11 mouse cellular contexts compared by ENCODE assay signal in the genomic region with DNA sequence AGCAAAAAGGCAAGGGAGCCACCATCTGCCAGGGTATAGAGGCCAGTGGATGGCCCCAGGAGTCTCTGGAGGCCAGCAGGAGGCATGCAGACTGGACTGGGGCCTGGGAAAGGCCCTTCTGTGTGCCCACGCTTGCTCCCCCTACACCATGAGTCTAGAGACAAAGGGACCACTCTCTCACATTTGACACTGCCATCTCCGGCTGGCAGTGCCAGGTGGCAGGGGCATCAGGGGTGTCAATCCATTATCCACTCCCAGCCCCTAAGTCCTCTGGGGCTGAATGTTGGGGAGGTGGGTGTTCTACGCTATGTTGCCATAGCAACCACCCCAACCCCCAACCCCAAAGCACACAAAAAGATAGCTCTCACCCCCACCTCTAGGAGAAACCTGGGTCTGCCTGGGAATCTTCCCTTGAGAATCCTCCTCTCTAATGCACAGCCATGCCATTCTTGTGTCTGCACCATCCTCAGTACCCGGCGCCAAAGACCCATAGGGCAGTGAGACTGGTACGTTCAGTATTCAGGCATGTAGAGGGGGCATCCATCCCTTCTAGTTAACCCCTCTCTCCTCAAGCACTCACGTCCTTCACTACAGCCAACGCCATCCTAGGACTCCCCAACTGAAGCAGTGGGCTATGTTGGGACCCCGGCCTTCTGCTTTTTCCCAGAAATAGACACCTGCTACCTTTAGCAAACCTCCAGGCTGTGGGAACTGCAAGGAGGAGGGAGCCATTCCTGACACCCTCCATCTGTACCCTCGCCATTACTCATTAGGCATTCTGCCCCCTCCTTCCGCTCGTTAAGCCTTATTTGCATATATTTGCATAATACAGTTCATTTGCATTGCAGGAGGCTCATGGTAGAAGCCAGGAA. TPM values are rescaled to one million over a fixed set of nuclear protein-coding genes. Genes with fewer than 3 reads are reported as not detected.
DNase-seq lines count a peak whose midpoint lies in the region; ATAC-seq lines count a peak whose summit lies in the region.
"Had no signal": no experiment of that assay in that cellular context is flagged by ENCODE, and none has a peak within 500 bp of the region (broad histone marks: within the 10 kb centered on the region; RNA-seq: fewer than 3 reads in every experiment).

No protein-coding gene starts in this region.

- H3K27ac ChIP-seq in embryonic facial prominence, embryonic 14.5 days (replicated peaks; ENCODE audit: low read depth, low read length) = no peak overlapping the region
- H3K27ac ChIP-seq in hindbrain, embryonic 15.5 days (replicated peaks) = peak overlapping the region; percentile 92
- peak overlapping the region; percentile 95 for H3K27ac ChIP-seq in midbrain, embryonic 14.5 days (replicated peaks; ENCODE audit: low read depth, low read length)
- H3K27ac ChIP-seq: heart, adult 2 months; liver, embryonic 15.5 days had no signal

- H3K9ac ChIP-seq in embryonic facial prominence, embryonic 14.5 days (ENCODE audit: low read depth, low read length) = no peak overlapping the region
- peak overlapping the region; percentile 42 for H3K9ac ChIP-seq in hindbrain, embryonic 15.5 days
- peak overlapping the region; percentile 41; the same call in 1 of the 2 replicates for H3K9ac ChIP-seq in midbrain, embryonic 14.5 days (replicated peaks; ENCODE audit: low read length)
- H3K9ac ChIP-seq: liver, embryonic 15.5 days had no signal

- peak; percentile 93 for DNase-seq in brain, adult 2 months (ENCODE audit: low read depth, low spot score)
- DNase-seq in embryonic facial prominence, embryonic 14.5 days (ENCODE audit: low spot score) = no peak
- DNase-seq in midbrain, embryonic 14.5 days = peak; percentile 84
- DNase-seq in gastrocnemius, postnatal 10 days = no peak
- DNase-seq in adipocyte (ENCODE audit: low spot score) = no peak
- no peak for DNase-seq in embryo, embryonic 10 days (ENCODE audit: low spot score)
- no peak for DNase-seq in lung, adult 18-20 months

- no peaks in the 10 kb centered on the region for H3K9me3 ChIP-seq in embryonic facial prominence, embryonic 14.5 days (ENCODE audit: control insufficient read depth, low read length)
- no peaks in the 10 kb centered on the region for H3K9me3 ChIP-seq in hindbrain, embryonic 15.5 days
- no peaks in the 10 kb centered on the region for H3K9me3 ChIP-seq in midbrain, embryonic 14.5 days (ENCODE audit: control insufficient read depth, low read length)
- H3K9me3 ChIP-seq: G1E; liver, embryonic 15.5 days had no signal

- H3K4me3 ChIP-seq in embryonic facial prominence, embryonic 14.5 days (ENCODE audit: low read depth, low read length) = no peak overlapping the region
- no peak overlapping the region for H3K4me3 ChIP-seq in hindbrain, embryonic 15.5 days
- H3K4me3 ChIP-seq in midbrain, embryonic 14.5 days (replicated peaks; ENCODE audit: low read depth, low read length) = no peak overlapping the region
- H3K4me3 ChIP-seq: heart, adult 2 months; liver, embryonic 15.5 days had no signal

- peaks cover 58% of the 10 kb centered on the region for H3K27me3 ChIP-seq in embryonic facial prominence, embryonic 14.5 days (replicated peaks; ENCODE audit: control insufficient read depth, insufficient read depth, low read length)
- H3K27me3 ChIP-seq in hindbrain, embryonic 15.5 days = no peaks in the 10 kb centered on the region
- H3K27me3 ChIP-seq in midbrain, embryonic 14.5 days (ENCODE audit: control insufficient read depth, insufficient read depth, low read length) = peaks cover 13% of the 10 kb centered on the region; the same call in 1 of the 2 replicates

- WGBS in embryonic facial prominence, embryonic 14.5 days = 56% methylated on average over 12 of the region's 12 CpGs
- WGBS in hindbrain, embryonic 15.5 days = 18% methylated on average over 12 of the region's 12 CpGs
- WGBS in midbrain, embryonic 14.5 days = 18% methylated on average over 12 of the region's 12 CpGs

- no peaks in the 10 kb centered on the region for H3K36me3 ChIP-seq in embryonic facial prominence, embryonic 14.5 days (ENCODE audit: control insufficient read depth, insufficient read depth, low read length)
- H3K36me3 ChIP-seq in hindbrain, embryonic 15.5 days = peaks cover 16% of the 10 kb centered on the region; the same call in 1 of the 2 replicates
- peaks cover 52% of the 10 kb centered on the region for H3K36me3 ChIP-seq in midbrain, embryonic 14.5 days (ENCODE audit: control insufficient read depth, insufficient read depth, low read length)
- H3K36me3 ChIP-seq: G1E; liver, embryonic 15.5 days had no signal

- no peak overlapping the region for H3K4me2 ChIP-seq in embryonic facial prominence, embryonic 14.5 days (ENCODE audit: low read depth, low read length)
- peak overlapping the region; percentile 91 for H3K4me2 ChIP-seq in hindbrain, embryonic 15.5 days
- peak overlapping the region; percentile 59 for H3K4me2 ChIP-seq in midbrain, embryonic 14.5 days (ENCODE audit: low read length)
- H3K4me2 ChIP-seq: liver, embryonic 15.5 days had no signal

- no peaks in the 10 kb centered on the region for H3K4me1 ChIP-seq in embryonic facial prominence, embryonic 14.5 days (ENCODE audit: control insufficient read depth, insufficient read depth, low read length)
- peaks cover 87% of the 10 kb centered on the region for H3K4me1 ChIP-seq in hindbrain, embryonic 15.5 days (replicated peaks)
- peaks cover 53% of the 10 kb centered on the region for H3K4me1 ChIP-seq in midbrain, embryonic 14.5 days (ENCODE audit: control insufficient read depth, insufficient read depth, low read length)
- H3K4me1 ChIP-seq: liver, embryonic 15.5 days had no signal

- ATAC-seq in embryonic facial prominence, embryonic 14.5 days (ENCODE audit: low read depth) = peak; percentile 30; the same call in 1 of the 2 replicates
- peak; percentile 76 for ATAC-seq in hindbrain, embryonic 15.5 days (ENCODE audit: low FRiP score, low read depth)
- peak; percentile 72 for ATAC-seq in midbrain, embryonic 14.5 days (ENCODE audit: low FRiP score, low TSS enrichment)

RNA-seq across cellular contexts. Expression of gene Rhbg, which starts 32.8 kb away (rescaled TPM):
- polyA plus RNA-seq in embryonic facial prominence, embryonic 14.5 days (2014; fragmentation: Nextera tagmentation; extraction: Ambion mirVana) = 4.1 and 7.6 TPM in 2 replicates
- 0.55 and 0.60 TPM in 2 replicates for polyA plus RNA-seq in hindbrain, embryonic 15.5 days (2015; fragmentation: Nextera tagmentation; extraction: Ambion mirVana)
- 0.21 and 0.22 TPM in 2 replicates for polyA plus RNA-seq in midbrain, embryonic 14.5 days (2014; fragmentation: Nextera tagmentation; extraction: Ambion mirVana)
- total RNA-seq in gastrocnemius, postnatal 10 days (2021) = not detected
- total RNA-seq: G1E; heart, adult 2 months had no signal
- polyA plus RNA-seq: G1E had no signal

Comparison
In these comparisons a context has a peak if more than half of its experiments do, and no peak if none do; other contexts are left out.
1. DNase-seq: peak in brain, adult 2 months (single experiment) and midbrain, embryonic 14.5 days (single experiment); none in embryonic facial prominence, embryonic 14.5 days (single experiment), gastrocnemius, postnatal 10 days (single experiment), adipocyte (single experiment), embryo, embryonic 10 days (single experiment) and lung, adult 18-20 months (0 of 2).
2. Peak in every context shown above with its lines, with median percentiles within 50 percentile points of each other: ATAC-seq.